Mouse (Mus musculus): ENCODE measurements at regions not wholly inside any gene's neighbourhood (a gene's known extent, or its start where the extent isn't known, plus 50 kb on each side); places are given as distances from the start of the nearest gene placed in this dataset.
A peak's percentile ranks its signal among the peaks of the same experiment; 100 is the strongest.

- no peak for DNase-seq (ENCODE audit: low spot score in 2 of 2)
Observed at GRCm38 (mm10) chr13:72691783-72692729, 63.4 kb downstream of the Irx2 start.

- no peak for DNase-seq (ENCODE audit: low spot score in 2 of 2)
Observed at GRCm38 (mm10) chr13:72707469-72707868, 78.8 kb downstream of the Irx2 start.

GRCm38 (mm10) chr13:72708728-72709127 is 80.1 kb downstream of the Irx2 start:
- DNase-seq (ENCODE audit: low spot score in 2 of 2) = no peak

- DNase-seq (ENCODE audit: low spot score in 2 of 2) = no peak
Observed at GRCm38 (mm10) chr13:72710051-72710450, 81.4 kb downstream of the Irx2 start.

- DNase-seq (ENCODE audit: low spot score in 2 of 2) = no peak
Observed at GRCm38 (mm10) chr13:72711136-72711535, 82.5 kb downstream of the Irx2 start.

- no peak for DNase-seq (ENCODE audit: low spot score in 2 of 2)
Observed at GRCm38 (mm10) chr13:72711842-72712330, 83.3 kb downstream of the Irx2 start.

GRCm38 (mm10) chr13:72714793-72715192 is 86.2 kb downstream of the Irx2 start:
- DNase-seq (ENCODE audit: low spot score in 2 of 2) = no peak

GRCm38 (mm10) chr13:72715959-72716680 is 87.5 kb downstream of the Irx2 start:
- DNase-seq (ENCODE audit: low spot score in 2 of 2) = no peak

GRCm38 (mm10) chr13:72727126-72727525 is 98.5 kb downstream of the Irx2 start:
- no peak for DNase-seq (ENCODE audit: low spot score in 2 of 2)

GRCm38 (mm10) chr13:72735916-72736315 is 107.3 kb downstream of the Irx2 start:
- no peak for DNase-seq (ENCODE audit: low spot score in 2 of 2)

- DNase-seq (ENCODE audit: low spot score in 2 of 2) = no peak
Observed at GRCm38 (mm10) chr13:72736992-72737391, 108.4 kb downstream of the Irx2 start.

- no peak for DNase-seq (ENCODE audit: low spot score in 2 of 2)
Observed at GRCm38 (mm10) chr13:72747187-72747586, 118.6 kb downstream of the Irx2 start.

GRCm38 (mm10) chr13:72755036-72755435 is 126.4 kb downstream of the Irx2 start:
- no peak for DNase-seq (ENCODE audit: low spot score in 2 of 2)

GRCm38 (mm10) chr13:72762481-72762880 is 133.9 kb downstream of the Irx2 start:
- DNase-seq (ENCODE audit: low spot score in 2 of 2) = no peak

- DNase-seq (ENCODE audit: low spot score in 2 of 2) = no peak
Observed at GRCm38 (mm10) chr13:72763337-72763736, 134.7 kb downstream of the Irx2 start.

GRCm38 (mm10) chr13:72767306-72767705 is 138.7 kb downstream of the Irx2 start:
- no peak for DNase-seq (ENCODE audit: low spot score in 2 of 2)

- peak; percentile 20 to 22 for DNase-seq (ENCODE audit: low spot score in 2 of 2)
Observed at GRCm38 (mm10) chr13:72769007-72769595, 140.5 kb downstream of the Irx2 start.

- no peak for DNase-seq (ENCODE audit: low spot score in 2 of 2)
Observed at GRCm38 (mm10) chr13:72783026-72783726, 154.6 kb downstream of the Irx2 start.

- no peak for DNase-seq (ENCODE audit: low spot score in 2 of 2)
Observed at GRCm38 (mm10) chr13:72783727-72784070, 155.1 kb downstream of the Irx2 start.

GRCm38 (mm10) chr13:72792695-72793094 is 164.1 kb downstream of the Irx2 start:
- DNase-seq (ENCODE audit: low spot score in 2 of 2) = no peak

- DNase-seq (ENCODE audit: low spot score in 2 of 2) = no peak
Observed at GRCm38 (mm10) chr13:72800021-72800420, 171.4 kb downstream of the Irx2 start.

GRCm38 (mm10) chr13:72800546-72800945 is 171.9 kb downstream of the Irx2 start:
- DNase-seq (ENCODE audit: low spot score in 2 of 2) = no peak
